Mouse (Mus musculus) forebrain, embryonic 13.5 days (tissue): Measurements from ENCODE around the gene 4931428F04Rik. TPM values are rescaled to one million over a fixed set of nuclear protein-coding genes. Genes with fewer than 3 reads are reported as not detected.
"Not testable (repeated sequence)": the region's sequence is repeated elsewhere in the genome, so short reads cannot be mapped to it uniquely, and the experiment has no call there.

Source experiments
- ATAC-seq: fragments of 200-750 bp; cut with Nextera tagmentation; 2 replicates; pipeline ENCODE4 v1.8.0; 2017
- H3K27ac ChIP-seq: fragments of 300-500 bp; sonication (generic); 2 replicates; pipeline ENCODE4 v1.5.1; 2015; ENCODE audit warnings: inconsistent platforms, mild to moderate bottlenecking, moderate library complexity
- H3K27me3 ChIP-seq: fragments of 300-500 bp; sonication (generic); 2 replicates; pipeline ENCODE4 v1.6.1; 2015; ENCODE audit warnings: mild to moderate bottlenecking, inconsistent platforms
- H3K36me3 ChIP-seq: fragments of 300-500 bp; sonication (generic); 2 replicates; pipeline ENCODE4 v1.6.1; 2015; ENCODE audit warnings: mild to moderate bottlenecking, inconsistent platforms; ENCODE audit not compliant: poor library complexity, severe bottlenecking
- H3K4me1 ChIP-seq: fragments of 300-500 bp; sonication (generic); 2 replicates; pipeline ENCODE4 v1.6.1; 2015; ENCODE audit warnings: inconsistent platforms
- H3K4me2 ChIP-seq: fragments of 300-500 bp; sonication (generic); 2 replicates; pipeline ENCODE4 v1.6.1; 2015; ENCODE audit warnings: inconsistent platforms, mild to moderate bottlenecking, moderate library complexity
- H3K4me3 ChIP-seq: fragments of 300-500 bp; sonication (generic); 2 replicates; pipeline ENCODE4 v1.5.1; 2015; ENCODE audit warnings: mild to moderate bottlenecking, inconsistent platforms
- H3K9ac ChIP-seq: fragments of 300-500 bp; sonication (generic); 2 replicates; pipeline ENCODE4 v1.6.1; 2015; ENCODE audit warnings: mild to moderate bottlenecking, inconsistent platforms
- H3K9me3 ChIP-seq: fragments of 300-500 bp; sonication (generic); replicated peaks from 2 replicates; pipeline ENCODE4 v1.6.1; 2016; ENCODE audit warnings: inconsistent platforms
- WGBS: fragments of 180-500 bp; shearing (Covaris S2); methylation state at CpG from one replicate; pipeline ENCODE4 v1.1.7; 2015; 5-methylcytosine and 5-hydroxymethylcytosine counted together
- polyA plus RNA-seq: library from polyadenylated mRNA; unstranded; fragments of >200 nt; fragmentation: Nextera tagmentation; extraction: Ambion mirVana; gene quantifications from 2 replicates; pipeline ENCODE4 v1.2.1, GENCODE M21; 2015

The 4931428F04Rik gene
- polyA plus RNA-seq, 1 experiment from 2014 or later = 57.4 TPM

DNA sequence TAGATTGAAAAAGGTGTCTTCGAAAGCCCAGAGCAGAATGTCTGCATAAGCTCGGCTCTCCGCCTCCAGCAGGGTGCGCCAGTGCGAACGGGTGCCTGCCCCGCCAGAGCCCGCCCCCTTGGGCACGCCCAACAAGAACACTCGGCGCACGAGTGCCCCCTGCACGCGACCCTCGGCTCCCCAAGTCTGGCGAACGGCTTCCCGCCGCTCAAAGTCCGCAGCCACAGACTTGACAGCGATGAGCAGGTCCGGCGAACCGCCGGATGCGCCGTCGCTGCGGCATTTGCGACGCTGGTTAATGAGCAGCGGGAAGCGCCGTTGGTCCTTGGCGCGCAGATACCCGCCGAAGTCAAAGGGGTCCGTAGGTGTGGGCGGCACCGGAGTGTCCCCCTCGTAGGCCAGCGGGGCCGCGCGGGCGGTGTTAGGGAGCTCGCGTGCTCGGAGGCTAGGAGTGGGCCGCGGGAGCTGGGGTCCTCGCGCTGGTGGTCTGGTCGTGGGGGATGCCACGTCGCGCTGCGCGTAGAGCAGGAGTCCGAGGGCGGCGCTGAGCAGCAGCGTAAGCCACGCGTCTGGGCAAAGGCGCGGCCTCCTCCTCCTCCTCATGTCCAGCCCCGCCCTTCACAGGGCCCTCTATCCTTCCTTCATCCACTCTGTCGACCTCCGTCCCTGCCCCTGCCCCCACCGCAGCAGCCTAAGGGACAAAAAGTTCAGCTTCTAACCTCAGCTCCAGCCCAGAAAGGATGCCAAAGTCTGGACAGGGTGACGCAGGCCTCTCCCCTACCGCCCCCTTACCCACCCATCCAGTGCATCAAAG, 35.3 kb downstream of the 4931428F04Rik start:
- no peaks in the 10 kb centered on the region for H3K9me3 ChIP-seq
- H3K36me3 ChIP-seq = peaks cover 30% of the 10 kb centered on the region
- peak; percentile 84 for ATAC-seq
- H3K9ac ChIP-seq = peak overlapping the region; percentile 71
- peak overlapping the region; percentile 97 for H3K4me2 ChIP-seq
- under 1% methylated on average over 74 of the region's 74 CpGs for WGBS
- peaks cover 23% of the 10 kb centered on the region for H3K4me1 ChIP-seq
- no peak overlapping the region for H3K27ac ChIP-seq
- peaks cover 45% of the 10 kb centered on the region for H3K27me3 ChIP-seq
- peak overlapping the region; percentile 59 for H3K4me3 ChIP-seq

DNA sequence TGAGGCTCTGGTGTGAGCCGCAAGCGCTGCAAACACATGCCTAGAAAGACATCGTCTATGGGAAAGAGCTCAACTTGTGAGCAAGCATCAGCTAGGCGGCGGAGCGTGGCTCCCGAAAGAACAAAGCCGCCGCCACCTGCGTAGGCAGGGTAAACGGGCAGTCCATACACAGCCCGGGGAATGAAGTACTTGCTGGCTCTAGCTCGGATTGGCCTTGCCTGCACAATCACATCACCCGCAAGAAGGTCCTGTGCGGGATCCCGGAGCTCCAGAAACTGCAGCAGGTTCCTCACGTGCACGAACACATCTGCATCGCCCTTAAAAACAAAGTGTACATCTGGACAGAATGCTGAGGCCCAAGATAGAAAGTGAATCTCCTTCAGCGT, 35.9 kb downstream of the 4931428F04Rik start:
- Histone ChIP-seq H3K27ac (no peak overlapping the region), H3K36me3 (peaks cover 36% of the 10 kb centered on the region), H3K4me3 (peak overlapping the region; percentile 59), H3K9me3 (no peaks in the 10 kb centered on the region), H3K4me2 (peak overlapping the region; percentile 97), H3K9ac (0 out of 2 replicates have a peak overlapping the region, but pooled peaks have one; percentile 13), H3K4me1 (peaks cover 17% of the 10 kb centered on the region), H3K27me3 (peaks cover 39% of the 10 kb centered on the region)
- ATAC-seq = peak; percentile 59
- 29% methylated on average over 20 of the region's 20 CpGs for WGBS

DNA sequence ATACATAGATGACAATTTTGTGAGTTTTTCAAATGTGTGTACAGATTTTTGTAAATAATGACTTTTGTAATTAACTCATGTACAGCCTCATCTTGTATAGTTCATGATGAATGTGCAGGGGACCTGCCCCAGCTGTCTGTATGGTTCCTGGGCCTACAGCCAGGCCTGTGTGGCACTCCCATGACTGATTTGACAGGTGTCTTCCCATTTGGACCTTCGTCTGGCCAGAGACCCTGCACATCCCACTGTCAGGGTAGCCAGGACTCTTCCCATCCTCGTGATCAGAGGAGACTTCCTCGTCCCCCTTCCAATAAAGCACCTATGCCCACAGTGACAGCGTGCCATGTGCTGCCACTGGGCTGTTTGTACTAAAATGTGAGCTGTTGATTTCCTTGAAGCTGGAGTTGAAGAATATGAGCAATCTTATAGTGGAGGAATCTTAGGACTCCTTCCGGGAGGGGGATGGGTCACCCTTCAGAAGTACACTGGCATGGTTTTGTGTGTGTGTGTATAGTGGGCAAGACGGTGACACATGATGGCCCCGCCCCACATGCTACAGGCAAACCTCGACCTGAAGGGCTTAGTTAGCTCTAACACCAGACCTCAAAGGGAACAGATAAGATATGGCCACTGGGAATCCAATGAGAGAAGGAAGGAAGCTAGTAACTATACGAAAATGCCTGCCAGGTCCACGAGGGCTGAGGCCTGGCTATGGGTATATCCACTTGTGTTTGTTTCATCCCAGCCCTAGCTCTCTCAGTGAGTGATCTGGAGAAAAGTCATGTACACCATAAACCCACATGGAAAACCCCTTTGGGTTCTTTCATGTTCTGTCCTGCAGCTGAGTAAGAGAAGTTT, 36.8 kb downstream of the 4931428F04Rik start:
- no peak overlapping the region for H3K27ac ChIP-seq
- peaks cover 30% of the 10 kb centered on the region for H3K27me3 ChIP-seq
- no peak overlapping the region for H3K4me2 ChIP-seq
- no peaks in the 10 kb centered on the region for H3K9me3 ChIP-seq
- WGBS = 95% methylated on average over 10 of the region's 10 CpGs
- peaks cover 14% of the 10 kb centered on the region for H3K4me1 ChIP-seq
- no peak overlapping the region for H3K4me3 ChIP-seq
- H3K9ac ChIP-seq = no peak overlapping the region
- H3K36me3 ChIP-seq = peaks cover 45% of the 10 kb centered on the region
- ATAC-seq = no peak

DNA sequence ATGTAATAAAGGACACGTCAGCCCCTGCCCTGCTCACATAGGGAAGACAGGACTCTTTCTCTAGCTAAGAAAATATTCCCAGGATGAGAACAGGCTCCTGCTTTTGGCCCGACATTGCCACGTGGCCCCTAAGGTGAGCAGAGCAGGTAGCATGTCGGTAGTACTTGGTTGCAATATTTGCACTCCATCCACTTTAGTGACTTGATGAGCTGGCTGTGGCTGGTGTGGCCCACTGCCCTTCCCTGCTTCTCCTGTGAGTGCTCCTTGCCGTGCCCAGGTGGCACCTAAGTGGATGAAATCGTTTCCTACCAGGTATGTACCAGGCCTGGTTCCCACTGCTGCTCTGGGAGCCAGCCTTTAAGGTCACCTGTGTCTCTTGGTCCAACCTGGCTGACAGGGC, 37.7 kb downstream of the 4931428F04Rik start:
- Histone ChIP-seq H3K36me3 (peaks cover 53% of the 10 kb centered on the region), H3K4me1 (peaks cover 14% of the 10 kb centered on the region), H3K4me3 (no peak overlapping the region), H3K4me2 (no peak overlapping the region), H3K9me3 (no peaks in the 10 kb centered on the region), H3K27ac (no peak overlapping the region), H3K27me3 (peaks cover 23% of the 10 kb centered on the region), H3K9ac (no peak overlapping the region)
- ATAC-seq = no peak
- WGBS = 94% methylated on average over 6 of the region's 6 CpGs

DNA sequence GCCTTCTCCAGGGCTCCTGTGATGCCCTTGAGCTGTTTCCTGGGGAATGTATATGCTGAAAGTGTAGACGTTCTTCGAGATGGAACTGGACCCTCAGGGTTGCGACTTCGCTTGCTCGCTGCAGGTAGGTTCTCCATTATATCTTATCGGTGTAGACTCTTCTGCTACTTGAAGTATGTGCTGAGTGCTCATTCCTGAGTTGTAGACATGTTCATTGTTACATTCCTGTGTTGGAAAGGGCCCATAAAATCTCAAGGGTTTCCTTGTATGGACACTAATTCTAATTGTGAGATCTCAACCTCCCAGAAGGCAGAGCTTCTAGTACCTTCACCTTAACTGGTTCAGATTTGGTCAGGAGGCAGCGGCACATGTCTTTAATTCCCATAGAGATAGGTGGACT, 48.6 kb downstream of the 4931428F04Rik start:
- no peak for ATAC-seq
- Histone ChIP-seq H3K27me3 (no peaks in the 10 kb centered on the region), H3K9me3 (no peaks in the 10 kb centered on the region), H3K4me1 (no peaks in the 10 kb centered on the region), H3K4me2 (no peak overlapping the region), H3K27ac (no peak overlapping the region), H3K4me3 (no peak overlapping the region), H3K36me3 (peaks cover 58% of the 10 kb centered on the region), H3K9ac (no peak overlapping the region)
- WGBS = 97% methylated on average over 7 of the region's 7 CpGs

DNA sequence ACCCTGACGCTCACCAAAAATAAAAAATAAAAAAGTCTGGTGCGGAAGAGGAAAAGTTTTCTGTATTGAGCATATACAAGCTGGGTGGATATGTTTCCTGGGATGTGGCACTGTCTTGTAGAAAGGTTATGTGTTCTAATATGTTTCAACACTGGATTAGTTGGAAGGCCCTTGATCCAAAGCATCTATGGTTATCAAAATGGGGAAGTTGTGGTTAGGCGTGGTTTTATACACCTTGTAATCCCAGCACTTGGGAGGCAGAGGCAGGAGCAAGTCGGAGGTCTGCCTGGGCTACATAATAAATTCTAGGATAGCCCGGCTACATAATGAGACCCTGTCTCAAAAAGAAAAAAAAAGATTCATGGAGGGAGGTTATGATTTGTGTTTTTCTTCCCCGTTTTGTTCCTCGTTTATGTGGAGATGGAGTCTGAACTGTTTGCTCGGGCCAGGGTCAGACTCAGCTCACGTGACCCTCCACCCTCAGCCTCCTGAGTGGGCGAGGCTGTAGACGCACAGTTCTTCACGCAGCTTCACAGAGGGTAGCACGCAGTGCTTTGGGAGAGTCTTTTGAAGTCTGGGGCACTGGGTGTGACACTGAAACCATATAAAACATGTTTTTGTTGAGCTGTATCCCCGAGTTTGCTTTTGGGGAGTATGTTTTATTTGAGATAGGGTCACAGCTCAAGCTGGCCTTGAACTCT, 52.1 kb downstream of the 4931428F04Rik start:
- H3K36me3 ChIP-seq = peaks cover 53% of the 10 kb centered on the region
- 90% methylated on average over 14 of the region's 14 CpGs for WGBS

DNA sequence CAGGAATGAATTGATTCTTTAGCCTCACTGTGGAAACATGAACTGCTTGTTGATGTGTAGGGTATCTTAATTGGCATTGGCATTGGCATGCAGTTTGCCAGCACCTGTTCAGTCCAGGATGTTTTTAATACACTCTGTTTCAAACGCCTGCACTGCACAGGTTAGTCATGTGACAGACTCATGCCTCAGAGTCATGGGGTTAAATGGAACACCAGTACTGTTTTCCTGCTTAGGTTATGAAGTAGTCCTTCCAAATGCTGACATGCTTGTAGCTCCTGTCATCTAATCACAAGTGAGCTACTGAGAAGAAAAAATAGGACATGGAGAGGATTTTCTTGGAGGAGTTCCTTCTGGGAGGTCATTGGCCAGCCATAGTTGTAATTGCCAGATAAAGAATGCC, 54.5 kb downstream of the 4931428F04Rik start:
- Histone ChIP-seq H3K9ac (no peak overlapping the region), H3K4me3 (no peak overlapping the region), H3K4me2 (no peak overlapping the region), H3K4me1 (no peaks in the 10 kb centered on the region), H3K36me3 (peaks cover 32% of the 10 kb centered on the region), H3K9me3 (no peaks in the 10 kb centered on the region), H3K27me3 (no peaks in the 10 kb centered on the region), H3K27ac (no peak overlapping the region)
- no peak for ATAC-seq
- WGBS = 86% methylated on average over 1 of the region's 1 CpGs

More for the DNA sequence above, 52.1 kb downstream of the 4931428F04Rik start:
- Histone ChIP-seq H3K27me3 (no peaks in the 10 kb centered on the region), H3K9me3 (no peaks in the 10 kb centered on the region), H3K4me1 (no peaks in the 10 kb centered on the region), H3K4me2 (no peak overlapping the region), H3K4me3 (no peak overlapping the region), H3K9ac (no peak overlapping the region), H3K27ac (no peak overlapping the region)
- no peak for ATAC-seq

DNA sequence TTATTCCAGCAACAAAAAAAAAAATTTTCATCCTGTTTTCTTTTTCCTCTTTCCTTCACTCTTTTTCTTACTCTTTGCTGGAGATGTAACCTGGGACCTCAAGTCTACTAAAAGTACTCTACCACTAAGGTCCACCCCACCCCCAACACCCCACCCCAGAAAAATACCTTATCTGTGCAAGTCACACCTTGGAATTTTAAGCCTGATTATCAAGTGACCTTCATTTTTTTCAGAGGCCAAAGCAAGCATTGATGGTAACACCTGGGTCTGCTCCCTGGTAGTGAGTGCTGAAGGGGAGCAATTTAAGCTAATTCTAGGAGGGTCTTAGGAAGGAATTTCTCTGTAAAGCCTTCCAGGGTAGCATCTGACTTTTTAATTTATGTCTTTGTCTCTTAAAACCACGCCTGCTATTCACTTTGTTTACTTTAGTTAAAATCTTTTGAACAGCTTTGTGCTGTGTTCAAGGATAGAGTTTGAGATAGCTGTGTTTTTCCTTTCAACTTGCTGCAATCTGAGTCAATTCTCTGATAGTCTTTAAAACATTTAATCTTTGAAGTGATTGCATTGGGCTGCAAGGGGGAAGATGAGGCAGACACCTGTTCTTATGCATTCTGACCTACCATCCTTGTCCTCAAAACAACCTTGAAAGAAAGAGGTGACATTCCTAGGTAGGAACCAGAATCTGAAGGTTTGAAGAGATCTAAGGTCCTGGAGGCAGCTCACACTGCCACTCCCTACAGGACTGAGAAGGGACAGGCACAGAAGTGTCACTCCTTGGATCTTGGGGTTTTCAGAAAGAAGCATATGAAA, 56.3 kb downstream of the 4931428F04Rik start:
- no peak overlapping the region for H3K4me3 ChIP-seq
- no peak overlapping the region; the same call in 1 of the 2 replicates for H3K27ac ChIP-seq
- ATAC-seq = no peak
- H3K9ac ChIP-seq = no peak overlapping the region
- H3K36me3 ChIP-seq = peaks cover 17% of the 10 kb centered on the region
- no peaks in the 10 kb centered on the region for H3K9me3 ChIP-seq
- H3K4me2 ChIP-seq = no peak overlapping the region
- WGBS = 68% methylated on average over 1 of the region's 1 CpGs
- H3K4me1 ChIP-seq = no peaks in the 10 kb centered on the region
- H3K27me3 ChIP-seq = no peaks in the 10 kb centered on the region

DNA sequence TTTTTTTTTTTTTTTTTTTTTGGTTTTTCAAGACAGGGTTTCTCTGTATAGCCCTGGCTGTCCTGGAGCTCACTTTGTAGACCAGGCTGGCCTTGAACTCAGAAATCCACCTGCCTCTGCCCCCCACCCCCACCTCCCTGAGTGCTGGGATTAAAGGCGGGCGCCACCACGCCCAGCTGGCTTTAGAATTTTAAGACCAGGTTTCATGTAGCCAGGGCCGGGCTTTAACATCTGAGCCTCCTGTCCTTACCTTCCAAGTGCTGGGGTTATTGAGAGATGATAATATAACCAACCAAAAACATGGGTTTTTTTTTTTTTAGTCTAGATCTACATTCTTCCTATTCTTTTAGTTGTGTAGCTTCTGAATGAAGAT, 57.4 kb downstream of the 4931428F04Rik start:
- not testable (repeated sequence) for H3K4me3 ChIP-seq, H3K9me3 ChIP-seq, H3K4me1 ChIP-seq, ATAC-seq, H3K9ac ChIP-seq, H3K4me2 ChIP-seq, H3K27me3 ChIP-seq, H3K27ac ChIP-seq
- peaks cover 16% of the 10 kb centered on the region for H3K36me3 ChIP-seq
- 90% methylated on average over 4 of the region's 4 CpGs for WGBS

DNA sequence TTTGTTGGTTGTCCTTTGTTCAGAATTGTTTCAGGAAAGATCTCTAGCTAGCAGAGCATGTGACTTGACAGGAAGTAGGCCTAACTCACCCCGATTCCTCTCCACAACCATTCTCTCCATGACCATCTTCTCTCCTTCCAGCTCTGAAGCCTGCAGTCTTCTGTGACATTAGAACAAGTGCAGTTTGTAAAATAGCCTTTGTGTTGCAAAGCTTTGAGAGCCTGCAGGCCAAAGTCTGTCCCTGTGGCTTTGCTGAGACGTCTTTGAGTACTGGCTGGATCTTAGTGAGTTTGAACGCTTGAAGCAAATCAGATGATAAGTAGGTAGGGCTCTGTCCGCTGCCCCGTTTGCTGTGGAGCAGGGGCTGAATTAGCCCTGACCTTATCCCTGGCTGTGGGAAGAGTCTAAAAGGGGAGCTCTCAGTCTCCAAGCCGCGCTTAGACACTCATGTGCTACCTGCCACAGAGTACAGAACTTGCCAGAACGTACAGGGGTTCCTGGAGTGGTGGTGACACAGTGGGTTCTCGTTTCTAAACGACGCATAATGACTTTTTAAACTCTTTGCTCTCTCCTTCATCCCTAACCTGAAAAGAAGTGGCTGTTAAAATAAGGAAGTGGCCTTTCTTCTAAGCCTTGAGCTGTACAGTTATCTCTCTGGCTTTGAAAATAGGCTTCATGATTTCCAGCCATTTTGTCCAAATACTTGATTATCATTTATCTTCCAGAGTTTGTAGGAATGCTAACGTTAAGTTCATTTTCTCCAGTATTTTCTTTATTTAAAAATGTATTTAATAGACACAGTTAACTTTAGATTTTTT, 58.0 kb downstream of the 4931428F04Rik start:
- WGBS = 85% methylated on average over 12 of the region's 12 CpGs
- Histone ChIP-seq H3K9me3 (no peaks in the 10 kb centered on the region), H3K4me1 (no peaks in the 10 kb centered on the region; the same call in 1 of the 2 replicates), H3K36me3 (peaks cover 14% of the 10 kb centered on the region), H3K27ac (no peak overlapping the region), H3K4me2 (no peak overlapping the region), H3K4me3 (no peak overlapping the region), H3K27me3 (no peaks in the 10 kb centered on the region), H3K9ac (no peak overlapping the region)
- no peak for ATAC-seq
